Mouse (Mus musculus): ENCODE data around the gene Kcnip3. TPM values are rescaled to one million over a fixed set of nuclear protein-coding genes. Genes with fewer than 3 reads are reported as not detected.

Gene Kcnip3
- polyA plus RNA-seq, 1 experiment from 2014 or later: 3.9 TPM

GRCm38 (mm10) chr2:127520123-127520522 lies 1.8 kb downstream of the Kcnip3 start:
- H3K9ac ChIP-seq (ENCODE audit: low read length): 0 out of 2 replicates have a peak overlapping the region, but pooled peaks have one; percentile 12
- no peaks in the 10 kb centered on the region for H3K9me3 ChIP-seq (ENCODE audit: control insufficient read depth, low read length)
- H3K27me3 ChIP-seq (ENCODE audit: control insufficient read depth, insufficient read depth, low read length): no peaks in the 10 kb centered on the region
- ATAC-seq (ENCODE audit: low FRiP score) (no peak), DNase-seq (ENCODE audit: low spot score, missing footprints) (no peak)
- no peak overlapping the region for H3K27ac ChIP-seq (ENCODE audit: low read depth, low read length)
- no peak overlapping the region for H3K4me3 ChIP-seq (ENCODE audit: low read depth, low read length)
- no peaks in the 10 kb centered on the region for H3K36me3 ChIP-seq (ENCODE audit: control insufficient read depth, insufficient read depth, low read length)
- peaks cover 19% of the 10 kb centered on the region for H3K4me1 ChIP-seq (ENCODE audit: control insufficient read depth, insufficient read depth, low read length)
- H3K4me2 ChIP-seq: no peak overlapping the region

GRCm38 (mm10) chr2:127519308-127519707 lies 2.6 kb downstream of the Kcnip3 start:
- H3K27me3 ChIP-seq (ENCODE audit: control insufficient read depth, insufficient read depth, low read length): no peaks in the 10 kb centered on the region
- no peak overlapping the region for H3K4me2 ChIP-seq
- ATAC-seq (ENCODE audit: low FRiP score) (no peak), DNase-seq (ENCODE audit: low spot score, missing footprints) (no peak)
- no peak overlapping the region for H3K4me3 ChIP-seq (ENCODE audit: low read depth, low read length)
- no peaks in the 10 kb centered on the region for H3K9me3 ChIP-seq (ENCODE audit: control insufficient read depth, low read length)
- WGBS: 85% methylated on average over 5 of the region's 5 CpGs
- H3K36me3 ChIP-seq (ENCODE audit: control insufficient read depth, insufficient read depth, low read length): no peaks in the 10 kb centered on the region
- H3K4me1 ChIP-seq (ENCODE audit: control insufficient read depth, insufficient read depth, low read length): peaks cover 19% of the 10 kb centered on the region
- no peak overlapping the region for H3K27ac ChIP-seq (ENCODE audit: low read depth, low read length)
- no peak overlapping the region for H3K9ac ChIP-seq (ENCODE audit: low read length)

GRCm38 (mm10) chr2:127518831-127519230 lies 3.1 kb downstream of the Kcnip3 start:
- peaks cover 19% of the 10 kb centered on the region for H3K4me1 ChIP-seq (ENCODE audit: control insufficient read depth, insufficient read depth, low read length)

GRCm38 (mm10) chr2:127518273-127518672 lies 3.6 kb downstream of the Kcnip3 start:
- Histone ChIP-seq H3K4me3 (ENCODE audit: low read depth, low read length) (no peak overlapping the region), H3K4me1 (ENCODE audit: control insufficient read depth, insufficient read depth, low read length) (peaks cover 19% of the 10 kb centered on the region), H3K27me3 (ENCODE audit: control insufficient read depth, insufficient read depth, low read length) (no peaks in the 10 kb centered on the region), H3K27ac (ENCODE audit: low read depth, low read length) (no peak overlapping the region), H3K4me2 (no peak overlapping the region), H3K36me3 (ENCODE audit: control insufficient read depth, insufficient read depth, low read length) (no peaks in the 10 kb centered on the region), H3K9ac (ENCODE audit: low read length) (no peak overlapping the region), H3K9me3 (ENCODE audit: control insufficient read depth, low read length) (no peaks in the 10 kb centered on the region)
- 81% methylated on average over 3 of the region's 3 CpGs for WGBS
- DNase-seq (ENCODE audit: low spot score, missing footprints): no peak
- no peak for ATAC-seq (ENCODE audit: low FRiP score)

More at GRCm38 (mm10) chr2:127518831-127519230, 3.1 kb downstream of the Kcnip3 start:
- Histone ChIP-seq H3K4me2 (no peak overlapping the region), H3K27ac (ENCODE audit: low read depth, low read length) (no peak overlapping the region), H3K9me3 (ENCODE audit: control insufficient read depth, low read length) (no peaks in the 10 kb centered on the region), H3K36me3 (ENCODE audit: control insufficient read depth, insufficient read depth, low read length) (no peaks in the 10 kb centered on the region), H3K4me3 (ENCODE audit: low read depth, low read length) (no peak overlapping the region), H3K9ac (ENCODE audit: low read length) (no peak overlapping the region), H3K27me3 (ENCODE audit: control insufficient read depth, insufficient read depth, low read length) (no peaks in the 10 kb centered on the region)
- DNase-seq (ENCODE audit: low spot score, missing footprints) (peak; percentile 59), ATAC-seq (ENCODE audit: low FRiP score) (no peak)
- WGBS: 78% methylated on average over 3 of the region's 3 CpGs

- Histone ChIP-seq H3K27me3 (ENCODE audit: control insufficient read depth, insufficient read depth, low read length) (no peaks in the 10 kb centered on the region), H3K4me2 (no peak overlapping the region), H3K9ac (ENCODE audit: low read length) (no peak overlapping the region), H3K9me3 (ENCODE audit: control insufficient read depth, low read length) (no peaks in the 10 kb centered on the region), H3K4me3 (ENCODE audit: low read depth, low read length) (no peak overlapping the region), H3K4me1 (ENCODE audit: control insufficient read depth, insufficient read depth, low read length) (peaks cover 18% of the 10 kb centered on the region), H3K27ac (ENCODE audit: low read depth, low read length) (no peak overlapping the region), H3K36me3 (ENCODE audit: control insufficient read depth, insufficient read depth, low read length) (no peaks in the 10 kb centered on the region)
- ATAC-seq (ENCODE audit: low FRiP score) (no peak), DNase-seq (ENCODE audit: low spot score, missing footprints) (peak; percentile 33)
- WGBS: 80% methylated on average over 8 of the region's 8 CpGs
Observed at GRCm38 (mm10) chr2:127517081-127517480, 4.8 kb downstream of the Kcnip3 start.

- Histone ChIP-seq H3K27me3 (ENCODE audit: control insufficient read depth, insufficient read depth, low read length) (no peaks in the 10 kb centered on the region), H3K4me1 (ENCODE audit: control insufficient read depth, insufficient read depth, low read length) (no peaks in the 10 kb centered on the region; the same call in 1 of the 2 replicates), H3K4me3 (ENCODE audit: low read depth, low read length) (no peak overlapping the region), H3K9ac (ENCODE audit: low read length) (no peak overlapping the region), H3K4me2 (no peak overlapping the region), H3K36me3 (ENCODE audit: control insufficient read depth, insufficient read depth, low read length) (no peaks in the 10 kb centered on the region), H3K27ac (ENCODE audit: low read depth, low read length) (no peak overlapping the region), H3K9me3 (ENCODE audit: control insufficient read depth, low read length) (no peaks in the 10 kb centered on the region)
- WGBS: 82% methylated on average over 9 of the region's 9 CpGs
- DNase-seq (ENCODE audit: low spot score, missing footprints) (peak; percentile 14), ATAC-seq (ENCODE audit: low FRiP score) (no peak)
Observed at GRCm38 (mm10) chr2:127514380-127515124, 7.3 kb downstream of the Kcnip3 start.

- H3K4me1 ChIP-seq (ENCODE audit: control insufficient read depth, insufficient read depth, low read length): no peaks in the 10 kb centered on the region; the same call in 1 of the 2 replicates
- no peaks in the 10 kb centered on the region for H3K36me3 ChIP-seq (ENCODE audit: control insufficient read depth, insufficient read depth, low read length)
- H3K4me3 ChIP-seq (ENCODE audit: low read depth, low read length): no peak overlapping the region
- no peaks in the 10 kb centered on the region for H3K9me3 ChIP-seq (ENCODE audit: control insufficient read depth, low read length)
- no peak overlapping the region for H3K9ac ChIP-seq (ENCODE audit: low read length)
- no peak overlapping the region for H3K27ac ChIP-seq (ENCODE audit: low read depth, low read length)
- peak; percentile 73 for DNase-seq (ENCODE audit: low spot score, missing footprints)
- no peak for ATAC-seq (ENCODE audit: low FRiP score)
- H3K27me3 ChIP-seq (ENCODE audit: control insufficient read depth, insufficient read depth, low read length): no peaks in the 10 kb centered on the region
- WGBS: 64% methylated on average over 3 of the region's 3 CpGs
- no peak overlapping the region for H3K4me2 ChIP-seq
Observed at GRCm38 (mm10) chr2:127513244-127513643, 8.7 kb downstream of the Kcnip3 start.

- ATAC-seq (ENCODE audit: low FRiP score): peak; percentile 52; the same call in 1 of the 2 replicates
- no peak overlapping the region; the same call in 1 of the 2 replicates for H3K27ac ChIP-seq (ENCODE audit: low read depth, low read length)
- no peak overlapping the region for H3K4me3 ChIP-seq (ENCODE audit: low read depth, low read length)
Observed at GRCm38 (mm10) chr2:127511426-127511825, 10.5 kb downstream of the Kcnip3 start.

GRCm38 (mm10) chr2:127507967-127508660 lies 13.8 kb downstream of the Kcnip3 start:
- Histone ChIP-seq H3K9ac (ENCODE audit: low read length) (no peak overlapping the region), H3K27ac (ENCODE audit: low read depth, low read length) (no peak overlapping the region), H3K4me1 (ENCODE audit: control insufficient read depth, insufficient read depth, low read length) (no peaks in the 10 kb centered on the region; the same call in 1 of the 2 replicates), H3K4me2 (no peak overlapping the region), H3K27me3 (ENCODE audit: control insufficient read depth, insufficient read depth, low read length) (no peaks in the 10 kb centered on the region), H3K9me3 (ENCODE audit: control insufficient read depth, low read length) (no peaks in the 10 kb centered on the region), H3K4me3 (ENCODE audit: low read depth, low read length) (no peak overlapping the region), H3K36me3 (ENCODE audit: control insufficient read depth, insufficient read depth, low read length) (no peaks in the 10 kb centered on the region)
- DNase-seq (ENCODE audit: low spot score, missing footprints): peak; percentile 62
- no peak for ATAC-seq (ENCODE audit: low FRiP score)
- WGBS: 70% methylated on average over 7 of the region's 7 CpGs

More at GRCm38 (mm10) chr2:127511426-127511825, 10.5 kb downstream of the Kcnip3 start:
- Histone ChIP-seq H3K27me3 (ENCODE audit: control insufficient read depth, insufficient read depth, low read length) (no peaks in the 10 kb centered on the region), H3K9me3 (ENCODE audit: control insufficient read depth, low read length) (no peaks in the 10 kb centered on the region), H3K36me3 (ENCODE audit: control insufficient read depth, insufficient read depth, low read length) (no peaks in the 10 kb centered on the region), H3K4me1 (ENCODE audit: control insufficient read depth, insufficient read depth, low read length) (no peaks in the 10 kb centered on the region; the same call in 1 of the 2 replicates), H3K9ac (ENCODE audit: low read length) (no peak overlapping the region), H3K4me2 (no peak overlapping the region)
- DNase-seq (ENCODE audit: low spot score, missing footprints): peak; percentile 75
- WGBS: 47% methylated on average over 4 of the region's 4 CpGs
